32 mouse cellular contexts compared by ENCODE assay signal in the genomic region with DNA sequence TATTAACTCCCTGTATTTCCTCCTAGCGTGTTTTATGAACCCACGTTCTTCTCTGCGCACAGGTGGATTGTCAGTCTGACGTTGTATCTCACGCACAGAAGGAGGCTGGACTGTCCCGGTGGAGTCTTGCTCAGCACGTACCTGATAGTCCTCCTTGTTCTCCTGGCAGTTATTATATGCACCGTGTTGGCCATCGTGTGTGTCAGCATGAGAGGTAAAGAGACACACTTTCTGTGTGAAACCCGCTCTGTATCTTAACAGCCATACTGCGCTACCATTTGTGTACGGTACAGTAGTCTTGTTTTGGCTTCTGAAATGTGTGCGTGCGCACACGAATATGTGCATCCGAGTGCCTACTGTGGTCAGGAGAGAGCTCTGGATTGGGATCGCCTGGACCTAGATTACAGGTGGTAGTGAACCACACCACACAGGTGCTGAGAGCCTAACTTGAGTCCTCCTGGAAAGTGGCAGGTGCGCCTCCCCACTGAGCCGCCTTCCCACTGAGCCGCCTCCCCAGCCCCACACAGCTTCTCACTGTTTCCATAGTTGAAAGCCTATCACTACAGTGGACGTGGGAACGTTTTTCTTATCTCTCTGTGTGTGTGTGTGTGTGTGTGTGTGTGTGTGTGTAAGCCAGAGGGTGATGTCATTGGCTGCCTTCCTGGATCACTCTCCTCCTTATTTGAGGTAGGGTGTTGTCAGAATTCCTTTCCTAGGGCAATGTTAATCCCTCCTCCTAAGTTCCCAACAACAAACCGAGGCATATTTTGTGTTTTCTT. TPM values are rescaled to one million over a fixed set of nuclear protein-coding genes. Genes with fewer than 3 reads are reported as not detected.
DNase-seq lines count a peak whose midpoint lies in the region; ATAC-seq lines count a peak whose summit lies in the region.
"Had no signal": no experiment of that assay in that cellular context is flagged by ENCODE, and none has a peak within 500 bp of the region (broad histone marks: within the 10 kb centered on the region; RNA-seq: fewer than 3 reads in every experiment).

No protein-coding gene starts in this region.

- no peak overlapping the region for H3K9ac ChIP-seq in midbrain, embryonic 14.5 days (replicated peaks; ENCODE audit: low read length)
- no peak overlapping the region for H3K9ac ChIP-seq in intestine, embryonic 15.5 days
- no peak overlapping the region for H3K9ac ChIP-seq in liver, embryonic 15.5 days
- no peak overlapping the region for H3K9ac ChIP-seq in forebrain, embryonic 15.5 days (replicated peaks)
- H3K9ac ChIP-seq: embryonic facial prominence, embryonic 12.5 days; heart, embryonic 15.5 days; neural tube, embryonic 12.5 days had no signal

- no peak overlapping the region for H3K4me2 ChIP-seq in midbrain, embryonic 14.5 days (ENCODE audit: low read length)
- H3K4me2 ChIP-seq in intestine, embryonic 15.5 days (replicated peaks): no peak overlapping the region
- H3K4me2 ChIP-seq in liver, embryonic 15.5 days: peak overlapping the region; percentile 96; the same call in 1 of the 2 replicates
- H3K4me2 ChIP-seq in forebrain, embryonic 15.5 days (replicated peaks): no peak overlapping the region
- H3K4me2 ChIP-seq: embryonic facial prominence, embryonic 12.5 days; heart, embryonic 15.5 days; hindbrain, embryonic 13.5 days; midbrain, embryonic 11.5 days; neural tube, embryonic 12.5 days had no signal

- no peak overlapping the region for H3K4me3 ChIP-seq in midbrain, embryonic 10.5 days
- no peak overlapping the region for H3K4me3 ChIP-seq in midbrain, embryonic 14.5 days (replicated peaks; ENCODE audit: low read depth, low read length)
- H3K4me3 ChIP-seq in intestine, embryonic 15.5 days (replicated peaks): no peak overlapping the region
- H3K4me3 ChIP-seq in liver, embryonic 15.5 days (replicated peaks): no peak overlapping the region
- no peak overlapping the region for H3K4me3 ChIP-seq in forebrain, embryonic 15.5 days
- H3K4me3 ChIP-seq: embryonic facial prominence, embryonic 12.5 days; forebrain, embryonic 10.5 days; heart, adult 2 months; heart, embryonic 15.5 days; hindbrain, embryonic 13.5 days; myocyte; neural tube, embryonic 12.5 days had no signal

- peaks cover 10% of the 10 kb centered on the region; the same call in 1 of the 2 replicates for H3K27me3 ChIP-seq in midbrain, embryonic 10.5 days (ENCODE audit: low read depth, poor library complexity, severe bottlenecking)
- H3K27me3 ChIP-seq in midbrain, embryonic 14.5 days (ENCODE audit: control insufficient read depth, insufficient read depth, low read length): no peaks in the 10 kb centered on the region
- H3K27me3 ChIP-seq in intestine, embryonic 15.5 days (replicated peaks): no peaks in the 10 kb centered on the region
- H3K27me3 ChIP-seq in liver, embryonic 15.5 days: no peaks in the 10 kb centered on the region
- no peaks in the 10 kb centered on the region for H3K27me3 ChIP-seq in forebrain, embryonic 15.5 days
- H3K27me3 ChIP-seq: embryonic facial prominence, embryonic 12.5 days; heart, embryonic 15.5 days; hindbrain, embryonic 13.5 days; neural tube, embryonic 12.5 days had no signal

- WGBS in midbrain, embryonic 10.5 days: 93% methylated on average over 23 of the region's 23 CpGs
- 92% methylated on average over 23 of the region's 23 CpGs for WGBS in midbrain, embryonic 14.5 days
- 87% methylated on average over 23 of the region's 23 CpGs for WGBS in intestine, embryonic 15.5 days
- WGBS in liver, embryonic 15.5 days (ENCODE audit: insufficient replicate concordance): 83% methylated on average over 23 of the region's 23 CpGs
- 93% methylated on average over 23 of the region's 23 CpGs for WGBS in forebrain, embryonic 15.5 days

- ATAC-seq in midbrain, embryonic 14.5 days (ENCODE audit: low FRiP score, low TSS enrichment): no peak
- ATAC-seq in intestine, embryonic 15.5 days: peak; percentile 36; the same call in 1 of the 2 replicates
- ATAC-seq in liver, embryonic 15.5 days (ENCODE audit: insufficient read depth): no peak
- ATAC-seq in forebrain, embryonic 15.5 days (replicated peaks): no peak
- ATAC-seq: forebrain, embryonic 16.5 days had no signal

- peak; percentile 87 for DNase-seq in heart, adult 11 months
- DNase-seq in heart, adult 9 months (ENCODE audit: low spot score in 2 of 2): no peak
- peak; percentile 10 for DNase-seq in midbrain, embryonic 10.5 days (ENCODE audit: low spot score)
- DNase-seq in midbrain, embryonic 14.5 days: no peak
- DNase-seq in right cerebral cortex, postnatal 4 days: no peak
- DNase-seq: adrenal gland, adult 8-10 months; cerebellum, adult 9-10 months; cerebellum, postnatal 36 days; gastrocnemius, adult 2 months; gastrocnemius, postnatal 36 days; heart, adult 2 months; heart, postnatal 36 days; kidney, adult 18-20 months; kidney, postnatal 4 days; left cerebral cortex, postnatal 4 days; lung, adult 18-20 months; lung, postnatal 10 days; right cerebral cortex, adult 18-20 months; thymus, adult 18-20 months; thymus, postnatal 25 days had no signal

- peaks cover 24% of the 10 kb centered on the region for H3K4me1 ChIP-seq in midbrain, embryonic 10.5 days
- peaks cover 15% of the 10 kb centered on the region for H3K4me1 ChIP-seq in midbrain, embryonic 14.5 days (ENCODE audit: control insufficient read depth, insufficient read depth, low read length)
- no peaks in the 10 kb centered on the region for H3K4me1 ChIP-seq in intestine, embryonic 15.5 days (replicated peaks)
- H3K4me1 ChIP-seq in liver, embryonic 15.5 days (replicated peaks): peaks cover 43% of the 10 kb centered on the region
- H3K4me1 ChIP-seq in forebrain, embryonic 15.5 days: peaks cover 16% of the 10 kb centered on the region

- no peaks in the 10 kb centered on the region for H3K9me3 ChIP-seq in midbrain, embryonic 10.5 days (replicated peaks)
- no peaks in the 10 kb centered on the region for H3K9me3 ChIP-seq in midbrain, embryonic 14.5 days (ENCODE audit: control insufficient read depth, low read length)
- H3K9me3 ChIP-seq in intestine, embryonic 15.5 days: no peaks in the 10 kb centered on the region
- no peaks in the 10 kb centered on the region for H3K9me3 ChIP-seq in liver, embryonic 15.5 days (replicated peaks)
- no peaks in the 10 kb centered on the region for H3K9me3 ChIP-seq in forebrain, embryonic 15.5 days
- H3K9me3 ChIP-seq: embryonic facial prominence, embryonic 12.5 days; forebrain, embryonic 10.5 days; G1E; heart, embryonic 15.5 days; hindbrain, embryonic 13.5 days; neural tube, embryonic 12.5 days had no signal

- H3K27ac ChIP-seq in midbrain, embryonic 10.5 days (replicated peaks): no peak overlapping the region
- no peak overlapping the region for H3K27ac ChIP-seq in midbrain, embryonic 14.5 days (replicated peaks; ENCODE audit: low read depth, low read length)
- no peak overlapping the region for H3K27ac ChIP-seq in intestine, embryonic 15.5 days
- no peak overlapping the region for H3K27ac ChIP-seq in liver, embryonic 15.5 days (replicated peaks)
- H3K27ac ChIP-seq in forebrain, embryonic 15.5 days (replicated peaks): no peak overlapping the region
- H3K27ac ChIP-seq: embryonic facial prominence, embryonic 12.5 days; forebrain, embryonic 10.5 days; gastrocnemius, adult 2 months; heart, adult 2 months; heart, embryonic 15.5 days; hindbrain, embryonic 13.5 days; neural tube, embryonic 12.5 days had no signal

- peaks cover 57% of the 10 kb centered on the region for H3K36me3 ChIP-seq in midbrain, embryonic 10.5 days
- H3K36me3 ChIP-seq in midbrain, embryonic 14.5 days (ENCODE audit: control insufficient read depth, insufficient read depth, low read length): peaks cover 29% of the 10 kb centered on the region
- H3K36me3 ChIP-seq in intestine, embryonic 15.5 days: no peaks in the 10 kb centered on the region
- H3K36me3 ChIP-seq in liver, embryonic 15.5 days (replicated peaks): peaks cover 43% of the 10 kb centered on the region
- H3K36me3 ChIP-seq in forebrain, embryonic 15.5 days: peaks cover 27% of the 10 kb centered on the region

RNA-seq across cellular contexts. Expression of a gene that starts 2.7 kb away (rescaled TPM):
- 15.0 and 15.2 TPM in 2 replicates for polyA plus RNA-seq in midbrain, embryonic 10.5 days (2016; fragmentation: Nextera tagmentation; extraction: Ambion mirVana)
- 17.6 and 17.8 TPM in 2 replicates for polyA plus RNA-seq in midbrain, embryonic 14.5 days (2014; fragmentation: Nextera tagmentation; extraction: Ambion mirVana)
- 11.1 and 13.1 TPM in 2 replicates for polyA plus RNA-seq in intestine, embryonic 15.5 days (2015; fragmentation: Nextera tagmentation; extraction: Ambion mirVana)
- polyA plus RNA-seq in liver, embryonic 15.5 days (2015; fragmentation: Nextera tagmentation; extraction: Ambion mirVana): 8.3 and 9.3 TPM in 2 replicates
- 16.2 and 16.5 TPM in 2 replicates for polyA plus RNA-seq in forebrain, embryonic 15.5 days (2015; fragmentation: Nextera tagmentation; extraction: Ambion mirVana)

Comparison
In these comparisons a context has a peak if more than half of its experiments do, and no peak if none do; other contexts are left out.
1. DNase-seq: peak in heart, adult 11 months (single experiment) and midbrain, embryonic 10.5 days (single experiment); none in heart, adult 9 months (0 of 2), midbrain, embryonic 14.5 days (single experiment) and right cerebral cortex, postnatal 4 days (single experiment).